Mouse (Mus musculus) erythroblast, embryonic 14.5 days (primary cell): ENCODE results near the gene Selplg. TPM values are rescaled to one million over a fixed set of nuclear protein-coding genes. Genes with fewer than 3 reads are reported as not detected.

Experiments used
- H3K27me3 ChIP-seq: 2 replicates; pipeline ENCODE4 v1.6.1; 2012; ENCODE audit warnings: inconsistent platforms; ENCODE audit not compliant: control insufficient read depth
- H3K36me3 ChIP-seq: 2 replicates; pipeline ENCODE4 v1.6.1; 2012; ENCODE audit warnings: mild to moderate bottlenecking, inconsistent platforms; ENCODE audit not compliant: control insufficient read depth
- H3K4me1 ChIP-seq: 2 replicates; pipeline ENCODE4 v1.6.1; 2012; ENCODE audit warnings: inconsistent platforms; ENCODE audit not compliant: control insufficient read depth
- H3K4me3 ChIP-seq: replicated peaks from 2 replicates; pipeline ENCODE3; 2012; ENCODE audit warnings: moderate library complexity, mild to moderate bottlenecking, inconsistent platforms
- H3K9me3 ChIP-seq: 2 replicates; pipeline ENCODE4 v1.6.1; 2012; ENCODE audit warnings: low read length, inconsistent platforms, mixed read lengths; ENCODE audit not compliant: control insufficient read depth
- GATA1 ChIP-seq: IDR thresholded peaks from 2 replicates; pipeline ENCODE4 v1.6.1; 2012; ENCODE audit warnings: low read length, inconsistent platforms, mixed read lengths
- TAL1 ChIP-seq: IDR thresholded peaks from 3 replicates; pipeline ENCODE4 v1.6.1; 2012; ENCODE audit warnings: low read length, inconsistent platforms, mixed read lengths
- polyA plus RNA-seq: library from polyadenylated mRNA; stranded (reverse); fragments of >175 nt; gene quantifications from 2 replicates; pipeline ENCODE4 v1.2.3, GENCODE M21; 2012

Gene Selplg
- polyA plus RNA-seq, 1 experiment = 1.1 TPM

GRCm38 (mm10) chr5:113857631-113858030 lies 25.2 kb upstream of the Selplg start:
- Histone ChIP-seq H3K36me3 (peaks cover 46% of the 10 kb centered on the region), H3K4me1 (peaks cover 14% of the 10 kb centered on the region)
- no peak for TF ChIP-seq TAL1
- TF ChIP-seq GATA1 = no peak

GRCm38 (mm10) chr5:113856631-113857030 lies 24.2 kb upstream of the Selplg start:
- H3K27me3 ChIP-seq = no peaks in the 10 kb centered on the region
- H3K36me3 ChIP-seq = peaks cover 53% of the 10 kb centered on the region
- no peak overlapping the region for H3K4me3 ChIP-seq
- no peaks in the 10 kb centered on the region; the same call in 1 of the 2 replicates for H3K9me3 ChIP-seq
- TF ChIP-seq GATA1 (no peak), TAL1 (no peak)
- H3K4me1 ChIP-seq = peaks cover 17% of the 10 kb centered on the region

More at GRCm38 (mm10) chr5:113857631-113858030, 25.2 kb upstream of the Selplg start:
- no peaks in the 10 kb centered on the region; the same call in 1 of the 2 replicates for H3K9me3 ChIP-seq
- H3K4me3 ChIP-seq = no peak overlapping the region
- no peaks in the 10 kb centered on the region for H3K27me3 ChIP-seq

GRCm38 (mm10) chr5:113855696-113856095 lies 23.3 kb upstream of the Selplg start:
- Histone ChIP-seq H3K36me3 (peaks cover 54% of the 10 kb centered on the region), H3K4me3 (no peak overlapping the region)
- no peak for TF ChIP-seq GATA1
- TF ChIP-seq TAL1 = no peak

GRCm38 (mm10) chr5:113855117-113855516 lies 22.7 kb upstream of the Selplg start:
- H3K27me3 ChIP-seq = no peaks in the 10 kb centered on the region
- H3K4me3 ChIP-seq = no peak overlapping the region
- no peaks in the 10 kb centered on the region for H3K9me3 ChIP-seq
- peaks cover 28% of the 10 kb centered on the region for H3K4me1 ChIP-seq
- TF ChIP-seq GATA1 (no peak), TAL1 (no peak)
- peaks cover 57% of the 10 kb centered on the region for H3K36me3 ChIP-seq

More at GRCm38 (mm10) chr5:113855696-113856095, 23.3 kb upstream of the Selplg start:
- no peaks in the 10 kb centered on the region for H3K27me3 ChIP-seq
- H3K4me1 ChIP-seq = peaks cover 22% of the 10 kb centered on the region
- no peaks in the 10 kb centered on the region for H3K9me3 ChIP-seq

DNA sequence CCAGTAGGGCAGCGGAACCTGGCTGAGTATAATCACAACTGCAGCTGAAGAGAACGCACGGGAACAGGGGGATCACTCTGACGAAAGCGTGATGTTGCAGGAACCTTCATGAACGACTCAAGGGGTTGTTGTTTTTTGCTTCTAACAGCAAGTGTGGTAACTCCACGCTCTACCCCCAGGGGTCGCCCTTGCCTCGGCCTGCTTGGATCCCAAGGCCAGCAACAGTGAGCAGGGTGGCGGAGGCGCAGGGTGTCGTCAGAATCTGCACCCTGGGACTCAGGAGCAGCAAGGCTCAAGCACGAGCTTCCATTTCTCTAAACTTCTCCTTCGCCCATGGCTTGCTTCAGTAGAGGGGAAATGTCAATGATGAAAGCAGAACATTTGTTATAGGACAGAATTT lies 22.1 kb upstream of the Selplg start:
- Histone ChIP-seq H3K36me3 (peaks cover 61% of the 10 kb centered on the region), H3K4me1 (peaks cover 33% of the 10 kb centered on the region), H3K27me3 (no peaks in the 10 kb centered on the region), H3K9me3 (no peaks in the 10 kb centered on the region), H3K4me3 (no peak overlapping the region)
- no peak for TF ChIP-seq GATA1
- TF ChIP-seq TAL1 = no peak

DNA sequence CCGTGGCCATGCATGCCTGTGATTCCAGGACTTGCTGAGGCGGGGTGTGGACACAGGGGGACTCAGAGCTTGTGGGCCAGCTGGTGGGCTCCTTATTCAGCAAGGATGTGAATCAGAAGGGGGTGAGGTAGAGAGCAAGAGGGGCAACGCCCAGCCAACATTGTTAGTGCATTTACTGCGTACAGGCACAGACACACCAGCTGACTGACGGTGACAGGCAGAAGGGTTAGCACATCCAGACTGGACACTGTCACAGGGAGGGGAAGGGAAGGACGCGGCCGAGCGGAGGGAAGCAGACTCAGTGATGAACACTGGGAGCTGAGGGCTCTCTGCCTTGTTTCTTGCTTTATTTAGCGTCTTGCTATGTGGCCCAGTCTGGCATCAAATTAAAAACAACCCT lies 21.1 kb upstream of the Selplg start:
- Histone ChIP-seq H3K4me3 (no peak overlapping the region), H3K27me3 (no peaks in the 10 kb centered on the region), H3K9me3 (no peaks in the 10 kb centered on the region), H3K4me1 (peaks cover 25% of the 10 kb centered on the region), H3K36me3 (peaks cover 68% of the 10 kb centered on the region)
- TF ChIP-seq TAL1 (no peak), GATA1 (no peak)

GRCm38 (mm10) chr5:113852463-113852862 lies 20.0 kb upstream of the Selplg start:
- Histone ChIP-seq H3K36me3 (peaks cover 74% of the 10 kb centered on the region), H3K4me1 (peaks cover 32% of the 10 kb centered on the region), H3K4me3 (no peak overlapping the region), H3K27me3 (no peaks in the 10 kb centered on the region), H3K9me3 (no peaks in the 10 kb centered on the region)
- no peak for TF ChIP-seq TAL1
- TF ChIP-seq GATA1 = no peak

- Histone ChIP-seq H3K9me3 (no peaks in the 10 kb centered on the region), H3K4me1 (peaks cover 49% of the 10 kb centered on the region), H3K4me3 (no peak overlapping the region), H3K36me3 (peaks cover 84% of the 10 kb centered on the region), H3K27me3 (no peaks in the 10 kb centered on the region)
- TF ChIP-seq GATA1 (no peak), TAL1 (no peak)
Observed at GRCm38 (mm10) chr5:113850680-113851230, 18.3 kb upstream of the Selplg start.

DNA sequence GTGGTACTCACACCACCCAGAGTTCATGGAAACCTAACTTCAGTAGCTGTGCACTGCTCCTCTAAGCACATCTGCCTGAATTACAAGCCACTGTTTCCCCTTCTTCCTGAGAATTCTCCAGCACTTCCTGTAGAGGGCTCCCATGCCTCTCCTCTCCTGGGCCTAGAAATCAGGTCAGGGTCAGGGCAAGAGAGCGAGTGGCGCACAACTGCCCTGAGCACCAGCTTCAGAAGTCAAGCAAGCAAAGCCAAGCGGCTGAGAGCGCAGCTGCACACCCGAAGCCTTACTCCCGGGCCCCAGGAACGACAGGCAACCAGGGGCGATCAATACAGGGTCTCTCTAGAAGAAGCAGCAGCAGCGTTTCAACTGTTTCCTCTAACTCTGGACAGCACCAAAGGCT lies 15.2 kb upstream of the Selplg start:
- Histone ChIP-seq H3K4me1 (peaks cover 60% of the 10 kb centered on the region), H3K4me3 (no peak overlapping the region), H3K27me3 (no peaks in the 10 kb centered on the region), H3K36me3 (peaks cover 96% of the 10 kb centered on the region), H3K9me3 (no peaks in the 10 kb centered on the region)
- no peak for TF ChIP-seq TAL1

GRCm38 (mm10) chr5:113846656-113847055 lies 14.2 kb upstream of the Selplg start:
- peaks cover 57% of the 10 kb centered on the region for H3K4me1 ChIP-seq
- peak overlapping the region; percentile 23 for H3K4me3 ChIP-seq
- H3K9me3 ChIP-seq = no peaks in the 10 kb centered on the region
- peaks cover 97% of the 10 kb centered on the region for H3K36me3 ChIP-seq
- H3K27me3 ChIP-seq = no peaks in the 10 kb centered on the region
- TF ChIP-seq GATA1 = peak; percentile 83
- TF ChIP-seq TAL1 = peak; percentile 85
